Mouse (Mus musculus) CH12.LX (cell line): ENCODE measurements around the gene Rasgrp3. TPM values are rescaled to one million over a fixed set of nuclear protein-coding genes. Genes with fewer than 3 reads are reported as not detected.

Experiments used
- DNase-seq: peaks from one replicate; pipeline ENCODE4 v3.0.0-alpha.2; 2013; ENCODE audit errors: extremely low read depth
- H3K27ac ChIP-seq: 2 replicates; pipeline ENCODE4 v1.5.1; 2012; ENCODE audit warnings: low read depth, mild to moderate bottlenecking, control low read depth, moderate library complexity; ENCODE audit not compliant: insufficient read depth
- H3K27me3 ChIP-seq: replicated peaks from 2 replicates; pipeline ENCODE3; 2012; ENCODE audit warnings: inconsistent platforms
- H3K36me3 ChIP-seq, 2 experiments: replicated peaks in 1 of 2; 2 replicates each; pipeline versions ENCODE3 to v1.6.1; 2012; ENCODE audit warnings: inconsistent platforms in 1 of 2, low read length in 1 of 2, mild to moderate bottlenecking in 1 of 2, mixed read lengths in 1 of 2, moderate library complexity in 1 of 2; ENCODE audit not compliant: control insufficient read depth in 1 of 2, insufficient read depth in 1 of 2
- H3K4me1 ChIP-seq, 2 experiments: 2 replicates each; pipeline ENCODE4 v1.6.1; 2012; ENCODE audit warnings: inconsistent platforms in 1 of 2, moderate library complexity in 1 of 2; ENCODE audit not compliant: insufficient read depth in 2 of 2, control insufficient read depth in 1 of 2
- H3K4me2 ChIP-seq: 2 replicates; pipeline ENCODE4 v1.6.1; 2012; ENCODE audit warnings: low read depth, mild to moderate bottlenecking, control low read depth; ENCODE audit not compliant: poor library complexity, insufficient read depth, severe bottlenecking
- H3K4me3 ChIP-seq, 3 experiments: fragments of 150-350 bp in 1 of 3; sonication (generic) in 1 of 3; replicated peaks in 1 of 3; 2 replicates each; pipeline versions ENCODE3 to v1.5.1; 2011 to 2012; ENCODE audit warnings: low read depth in 2 of 3, low read length in 2 of 3, mild to moderate bottlenecking in 2 of 3, moderate library complexity in 2 of 3, control low read depth in 1 of 3, improper control_type of control experiment in 1 of 3, inconsistent platforms in 1 of 3, mixed read lengths in 1 of 3; ENCODE audit not compliant: poor library complexity in 1 of 3
- H3K79me2 ChIP-seq: replicated peaks from 2 replicates; pipeline ENCODE4 v1.6.1; 2012; ENCODE audit warnings: mild to moderate bottlenecking, moderate library complexity; ENCODE audit not compliant: control insufficient read depth, poor library complexity, insufficient read depth, severe bottlenecking; ENCODE audit errors: extremely low read depth
- H3K9ac ChIP-seq: 2 replicates; pipeline ENCODE4 v1.6.1; 2012; ENCODE audit warnings: low read depth, mild to moderate bottlenecking, control low read depth, moderate library complexity; ENCODE audit not compliant: insufficient read depth
- H3K9me3 ChIP-seq: replicated peaks from 2 replicates; pipeline ENCODE3; 2012; ENCODE audit warnings: low read length, inconsistent platforms, mixed read lengths
- CHD1 ChIP-seq: IDR thresholded peaks from 2 replicates; pipeline ENCODE4 v1.6.1; 2012; ENCODE audit warnings: low read depth, low read length, improper control_type of control experiment, inconsistent platforms
- E2F4 ChIP-seq: IDR thresholded peaks from 2 replicates; pipeline ENCODE4 v1.6.1; 2011; ENCODE audit warnings: low read depth, low read length, improper control_type of control experiment; ENCODE audit not compliant: insufficient replicate concordance
- JUN ChIP-seq: IDR thresholded peaks from 2 replicates; pipeline ENCODE4 v1.6.1; 2011; ENCODE audit warnings: low read depth, mild to moderate bottlenecking, low read length, improper control_type of control experiment, moderate library complexity; ENCODE audit not compliant: insufficient read depth
- KAT2A ChIP-seq: IDR thresholded peaks from 2 replicates; pipeline ENCODE4 v1.6.1; 2012; ENCODE audit warnings: low read length, improper control_type of control experiment, inconsistent platforms; ENCODE audit not compliant: insufficient replicate concordance
- MAFK ChIP-seq: IDR thresholded peaks from 2 replicates; pipeline ENCODE4 v1.6.1; 2011; ENCODE audit warnings: low read length, improper control_type of control experiment; ENCODE audit not compliant: insufficient replicate concordance
- MAX ChIP-seq: IDR thresholded peaks from 2 replicates; pipeline ENCODE4 v1.6.1; 2011; ENCODE audit warnings: low read length, improper control_type of control experiment
- MYC ChIP-seq: IDR thresholded peaks from 2 replicates; pipeline ENCODE4 v1.6.1; 2011; ENCODE audit warnings: low read depth, mild to moderate bottlenecking, improper control_type of control experiment, low read length
- NELFE ChIP-seq: IDR thresholded peaks from 2 replicates; pipeline ENCODE4 v1.6.1; 2011; ENCODE audit warnings: low read depth, low read length, improper control_type of control experiment
- POLR2AphosphoS2 ChIP-seq: IDR thresholded peaks from 2 replicates; pipeline ENCODE4 v1.6.1; 2011; ENCODE audit warnings: low read depth, low read length, improper control_type of control experiment
- RCOR1 ChIP-seq: conservative IDR thresholded peaks from 2 replicates; pipeline ENCODE4 v1.6.1; 2012; ENCODE audit warnings: low read depth, mild to moderate bottlenecking, inconsistent platforms, low read length, improper control_type of control experiment
- TBP ChIP-seq: conservative IDR thresholded peaks from 2 replicates; pipeline ENCODE4 v1.6.1; 2011; ENCODE audit warnings: low read depth, low read length, improper control_type of control experiment
- ZC3H11A ChIP-seq: IDR thresholded peaks from 2 replicates; pipeline ENCODE4 v1.6.1; 2012; ENCODE audit warnings: low read depth, mild to moderate bottlenecking, inconsistent platforms, low read length, improper control_type of control experiment
- ZKSCAN1 ChIP-seq: IDR thresholded peaks from 2 replicates; pipeline ENCODE4 v1.6.1; 2012; ENCODE audit warnings: low read depth, inconsistent platforms, low read length, improper control_type of control experiment, borderline replicate concordance
- dilution Hi-C: fragments of 300-500 bp; cut with MboI; formaldehyde crosslinking; loops from 2 replicates; pipeline ENCODE4 v1.14.3; 2020; ENCODE audit warnings: low sequenced_read_pairs; ENCODE audit not compliant: extremely low pct_unique_long_range_greater_than_20kb, extremely low pct_ligation_motif_present
- in situ Hi-C: fragments of 300-500 bp; cut with MboI; formaldehyde crosslinking; loops from 3 replicates; pipeline ENCODE4 v1.14.3; 2019; ENCODE audit warnings: low sequenced_read_pairs, low pct_ligation_motif_present, low pct_unique_long_range_greater_than_20kb, mixed read lengths
- polyA plus RNA-seq: library from polyadenylated mRNA; unstranded; fragments of >175 nt; gene quantifications from 2 replicates; pipeline ENCODE4 v1.2.1, GENCODE M21; 2012; ENCODE audit warnings: low read depth; ENCODE audit not compliant: insufficient read length
- total RNA-seq, 2 experiments: library from RNA; depleted of rRNA; stranded (reverse); fragments of 300-350 nt in 1 of 2; fragments of >200 nt in 1 of 2; gene quantifications; 2 replicates each; pipeline ENCODE4 v1.2.3; 2012 to 2014

Gene Rasgrp3
- total and polyA plus RNA-seq, 3 experiments: 79.6 to 164 (median 161) TPM

DNA sequence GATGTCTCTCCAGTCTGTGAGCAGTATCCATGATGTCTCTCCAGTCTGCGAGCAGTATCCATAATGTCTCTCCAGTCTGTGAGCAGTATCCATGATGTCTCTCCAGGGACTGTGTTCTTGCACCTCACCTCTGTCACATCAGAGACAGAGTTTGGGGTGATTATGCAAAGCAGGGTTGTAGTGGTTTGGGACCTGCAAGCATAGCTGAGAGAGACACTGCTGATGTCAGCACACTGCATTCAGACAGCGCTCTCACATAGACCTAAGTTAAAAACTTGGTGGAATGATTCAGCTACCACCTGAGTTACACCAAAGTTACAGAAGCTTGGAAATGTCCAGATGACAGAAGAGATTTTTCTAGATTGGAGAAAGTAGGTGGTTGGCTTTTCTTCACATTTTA, 44.0 kb downstream of the Rasgrp3 start:
- H3K9me3 ChIP-seq: peaks cover 5% of the 10 kb centered on the region
- dilution Hi-C loops: no loop called here
- H3K4me2 ChIP-seq: no peak overlapping the region
- peaks cover 29 to 86% of the 10 kb centered on the region in 2 experiments for H3K4me1 ChIP-seq
- no peaks in the 10 kb centered on the region for H3K27me3 ChIP-seq
- in situ Hi-C loops: no loop called here
- peak; percentile 85 for TF ChIP-seq MAFK
- TF ChIP-seq TBP: no peak
- TF ChIP-seq, all 38 proteins: peak for 1
- Histone ChIP-seq H3K4me3 (no peak overlapping the region), H3K36me3 (peaks cover 24 to 63% of the 10 kb centered on the region in 2 experiments), H3K9ac (0 out of 2 replicates have a peak overlapping the region, but pooled peaks have one; percentile 20), H3K79me2 (peaks cover 81% of the 10 kb centered on the region), H3K27ac (peak overlapping the region; percentile 40)
- peak; percentile 56 for DNase-seq

GRCm38 (mm10) chr17:75480379-75480778, 44.7 kb downstream of the Rasgrp3 start:
- Histone ChIP-seq H3K4me2 (no peak overlapping the region), H3K4me3 (no peak overlapping the region), H3K9ac (0 out of 2 replicates have a peak overlapping the region, but pooled peaks have one; percentile 20), H3K27ac (peak overlapping the region; percentile 9; the same call in 1 of the 2 replicates), H3K4me1 (peaks cover 28 to 81% of the 10 kb centered on the region in 2 experiments), H3K79me2 (peaks cover 83% of the 10 kb centered on the region), H3K9me3 (peaks cover 5% of the 10 kb centered on the region), H3K36me3 (peaks cover 29 to 68% of the 10 kb centered on the region in 2 experiments), H3K27me3 (no peaks in the 10 kb centered on the region)
- dilution Hi-C loops (no loop called here), in situ Hi-C loops (no loop called here)
- TF ChIP-seq MAX (no peak), RCOR1 (no peak)
- DNase-seq: no peak

GRCm38 (mm10) chr17:75486205-75486604, 50.5 kb downstream of the Rasgrp3 start:
- no peak for DNase-seq
- peaks cover 5% of the 10 kb centered on the region for H3K9me3 ChIP-seq
- H3K36me3 ChIP-seq: peaks cover 40 to 94% of the 10 kb centered on the region in 2 experiments
- no peak overlapping the region for H3K4me2 ChIP-seq
- no peak overlapping the region for H3K27ac ChIP-seq
- in situ Hi-C loops: no loop called here
- peaks cover 74% of the 10 kb centered on the region for H3K79me2 ChIP-seq
- H3K4me1 ChIP-seq: peaks cover 8 to 66% of the 10 kb centered on the region in 2 experiments
- H3K4me3 ChIP-seq: no peak overlapping the region
- dilution Hi-C loops: no loop called here
- TF ChIP-seq CHD1: no peak
- TF ChIP-seq E2F4: no peak
- TF ChIP-seq JUN: no peak
- TF ChIP-seq ZKSCAN1: no peak
- no peak for TF ChIP-seq NELFE
- no peak for TF ChIP-seq MYC
- TF ChIP-seq ZC3H11A: no peak
- no peak for TF ChIP-seq POLR2AphosphoS2
- TF ChIP-seq KAT2A: no peak
- no peak overlapping the region for H3K9ac ChIP-seq
- no peaks in the 10 kb centered on the region for H3K27me3 ChIP-seq
